ENCODE assay signal across 12 mouse cellular contexts in the genomic region with DNA sequence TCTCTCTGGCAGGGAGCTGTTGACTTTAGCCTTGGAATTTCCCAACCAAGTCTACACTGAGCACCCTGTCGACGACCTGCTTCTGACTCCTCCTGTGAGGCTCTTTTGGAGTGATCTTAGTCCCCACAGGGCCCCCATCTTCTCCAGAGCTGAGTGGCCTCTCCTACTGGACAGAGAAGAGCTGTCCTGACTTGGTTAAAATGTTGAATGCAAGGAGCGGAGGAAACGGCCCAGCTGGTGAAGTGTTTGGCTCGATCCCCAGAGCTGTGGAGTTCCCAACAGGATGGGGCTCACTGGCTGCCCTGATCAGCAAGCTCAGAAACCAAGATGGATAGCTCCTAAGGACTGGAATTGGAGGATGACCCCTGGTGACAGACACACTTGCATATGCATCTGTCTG. TPM values are rescaled to one million over a fixed set of nuclear protein-coding genes. Genes with fewer than 3 reads are reported as not detected.
DNase-seq lines count a peak whose midpoint lies in the region; ATAC-seq and TF ChIP-seq lines count a peak whose summit lies in the region.
"Had no signal": no experiment of that assay in that cellular context is flagged by ENCODE, and none has a peak within 500 bp of the region (broad histone marks: within the 10 kb centered on the region; RNA-seq: fewer than 3 reads in every experiment).

No protein-coding gene starts in this region.

- H3K36me3 ChIP-seq in hindbrain, embryonic 10.5 days: peaks cover 29% of the 10 kb centered on the region
- peaks cover 9% of the 10 kb centered on the region; the same call in 1 of the 2 replicates for H3K36me3 ChIP-seq in hindbrain, embryonic 11.5 days (ENCODE audit: control insufficient read depth, insufficient read depth, low read length)
- H3K36me3 ChIP-seq in heart, embryonic 16.5 days (ENCODE audit: control insufficient read depth, insufficient read depth): peaks cover 6% of the 10 kb centered on the region; the same call in 1 of the 2 replicates

- H3K9me3 ChIP-seq in hindbrain, embryonic 10.5 days: no peaks in the 10 kb centered on the region
- H3K9me3 ChIP-seq in hindbrain, embryonic 11.5 days (ENCODE audit: control insufficient read depth, low read length): no peaks in the 10 kb centered on the region
- no peaks in the 10 kb centered on the region for H3K9me3 ChIP-seq in heart, embryonic 16.5 days (replicated peaks; ENCODE audit: control insufficient read depth, low read length)
- H3K9me3 ChIP-seq: forebrain, embryonic 12.5 days; megakaryocyte, embryonic 14.5 days had no signal

- no peak for TF ChIP-seq CTCF in brain, embryonic 14.5 days (IDR thresholded peaks at IDR 0.05; ENCODE audit: borderline replicate concordance, extremely low read depth, insufficient read depth, insufficient read length)

- no peak overlapping the region for H3K4me3 ChIP-seq in hindbrain, embryonic 10.5 days
- H3K4me3 ChIP-seq in hindbrain, embryonic 11.5 days (ENCODE audit: low read depth, low read length): no peak overlapping the region
- no peak overlapping the region for H3K4me3 ChIP-seq in heart, embryonic 16.5 days (ENCODE audit: low read length)
- H3K4me3 ChIP-seq: forebrain, embryonic 12.5 days; megakaryocyte, embryonic 14.5 days had no signal

- H3K27ac ChIP-seq in hindbrain, embryonic 10.5 days: peak overlapping the region; percentile 62
- no peak overlapping the region for H3K27ac ChIP-seq in hindbrain, embryonic 11.5 days (ENCODE audit: low read depth, low read length)
- peak overlapping the region; percentile 46 for H3K27ac ChIP-seq in heart, embryonic 16.5 days (ENCODE audit: low read length)

- DNase-seq in hindbrain, embryonic 10.5 days (ENCODE audit: low spot score): no peak
- no peak for DNase-seq in hindbrain, embryonic 11.5 days (ENCODE audit: low spot score)
- peak; percentile 47 for DNase-seq in brain, embryonic 14.5 days (ENCODE audit: low read depth)
- peak; percentile 64 for DNase-seq in kidney, postnatal 14 days
- DNase-seq in right cerebral cortex, postnatal 4 days: no peak
- no peak for DNase-seq in Muller cell, postnatal 12 days (ENCODE audit: inconsistent ontology term)
- DNase-seq: adrenal gland, postnatal 14 days; cerebellum, adult 9-11 months had no signal

- no peak for ATAC-seq in hindbrain, embryonic 11.5 days (ENCODE audit: low FRiP score)
- ATAC-seq in heart, embryonic 16.5 days (replicated peaks; ENCODE audit: extremely low read depth, insufficient read depth, low FRiP score): no peak
- ATAC-seq in frontal cortex, adult (ENCODE audit: low TSS enrichment): no peak

- no peak overlapping the region for H3K4me2 ChIP-seq in hindbrain, embryonic 11.5 days (replicated peaks; ENCODE audit: low read depth, low read length)
- no peak overlapping the region for H3K4me2 ChIP-seq in heart, embryonic 16.5 days (ENCODE audit: low read depth, low read length)
- H3K4me2 ChIP-seq: forebrain, embryonic 12.5 days had no signal

- TF ChIP-seq POLR2A in brain, embryonic 14.5 days (IDR thresholded peaks at IDR 0.05; ENCODE audit: borderline replicate concordance, extremely low read depth, insufficient read depth, insufficient read length, poor library complexity, severe bottlenecking): no peak

- no peaks in the 10 kb centered on the region for H3K27me3 ChIP-seq in hindbrain, embryonic 10.5 days (ENCODE audit: insufficient read depth, poor library complexity, severe bottlenecking)
- no peaks in the 10 kb centered on the region for H3K27me3 ChIP-seq in hindbrain, embryonic 11.5 days (ENCODE audit: control insufficient read depth, insufficient read depth, low read length)
- H3K27me3 ChIP-seq in heart, embryonic 16.5 days (ENCODE audit: control insufficient read depth, insufficient read depth, low read length): no peaks in the 10 kb centered on the region
- H3K27me3 ChIP-seq: forebrain, embryonic 12.5 days had no signal

- WGBS in hindbrain, embryonic 10.5 days: 65% methylated on average over 5 of the region's 5 CpGs
- WGBS in hindbrain, embryonic 11.5 days: 62% methylated on average over 5 of the region's 5 CpGs
- WGBS in heart, embryonic 16.5 days: 27% methylated on average over 5 of the region's 5 CpGs

- H3K4me1 ChIP-seq in hindbrain, embryonic 10.5 days (replicated peaks): peaks cover 52% of the 10 kb centered on the region
- H3K4me1 ChIP-seq in hindbrain, embryonic 11.5 days (replicated peaks; ENCODE audit: control insufficient read depth, insufficient read depth, low read length): peaks cover 5% of the 10 kb centered on the region; the same call in 1 of the 2 replicates
- peaks cover 9% of the 10 kb centered on the region for H3K4me1 ChIP-seq in heart, embryonic 16.5 days (ENCODE audit: control insufficient read depth, insufficient read depth, low read length)

- H3K9ac ChIP-seq in hindbrain, embryonic 11.5 days (ENCODE audit: low read depth, low read length): no peak overlapping the region
- H3K9ac ChIP-seq in heart, embryonic 16.5 days (ENCODE audit: low read length): 0 out of 2 replicates have a peak overlapping the region, but pooled peaks have one; percentile 30
- H3K9ac ChIP-seq: forebrain, embryonic 12.5 days had no signal

RNA-seq across cellular contexts. Expression of gene Fscn1, which starts 16.4 kb away (rescaled TPM):
- 757 and 846 TPM in 2 replicates for polyA plus RNA-seq in hindbrain, embryonic 10.5 days (2016; fragmentation: Nextera tagmentation; extraction: Ambion mirVana)
- polyA plus RNA-seq in hindbrain, embryonic 11.5 days (2014; fragmentation: Nextera tagmentation; extraction: Ambion mirVana): 570 and 615 TPM in 2 replicates
- polyA plus RNA-seq in brain, embryonic 14.5 days (2012; rRNA removed): 634 and 658 TPM in 2 replicates
- 115 and 129 TPM in 2 replicates for polyA plus RNA-seq in heart, embryonic 16.5 days (2015; fragmentation: Nextera tagmentation; extraction: Ambion mirVana)

Comparison
In these comparisons a context has a peak if more than half of its experiments do, and no peak if none do; other contexts are left out.
1. DNase-seq: peak in brain, embryonic 14.5 days (single experiment) and kidney, postnatal 14 days (single experiment); none in hindbrain, embryonic 10.5 days (single experiment), hindbrain, embryonic 11.5 days (single experiment), right cerebral cortex, postnatal 4 days (single experiment) and Muller cell, postnatal 12 days (single experiment).